Mouse (Mus musculus) heart, embryonic 11.5 days (tissue): Measurements from ENCODE around the gene Ephb1. TPM values are rescaled to one million over a fixed set of nuclear protein-coding genes. Genes with fewer than 3 reads are reported as not detected.

ENCODE experiments used
- ATAC-seq: fragments of 200-750 bp; cut with Nextera tagmentation; replicated peaks from 2 replicates; pipeline ENCODE4 v1.8.0; 2017; ENCODE audit warnings: moderate library complexity; ENCODE audit not compliant: insufficient number of reproducible peaks, low FRiP score, low TSS enrichment
- H3K27ac ChIP-seq: fragments of 300-500 bp; sonication (generic); 2 replicates; pipeline ENCODE4 v1.5.1; 2014; ENCODE audit warnings: mild to moderate bottlenecking, low read depth, low read length
- H3K27me3 ChIP-seq: fragments of 300-500 bp; sonication (generic); 2 replicates; pipeline ENCODE4 v1.6.1; 2014; ENCODE audit warnings: mild to moderate bottlenecking, low read length, mixed read lengths; ENCODE audit not compliant: control insufficient read depth, insufficient read depth
- H3K36me3 ChIP-seq: fragments of 300-500 bp; sonication (generic); 2 replicates; pipeline ENCODE4 v1.6.1; 2014; ENCODE audit warnings: mild to moderate bottlenecking, low read length, moderate library complexity, mixed read lengths; ENCODE audit not compliant: control insufficient read depth, insufficient read depth
- H3K4me1 ChIP-seq: fragments of 300-500 bp; sonication (generic); 2 replicates; pipeline ENCODE4 v1.6.1; 2014; ENCODE audit warnings: low read length; ENCODE audit not compliant: control insufficient read depth, insufficient read depth
- H3K4me2 ChIP-seq: fragments of 300-500 bp; sonication (generic); 2 replicates; pipeline ENCODE4 v1.6.1; 2014; ENCODE audit warnings: mild to moderate bottlenecking, moderate library complexity
- H3K4me3 ChIP-seq: fragments of 300-500 bp; sonication (generic); 2 replicates; pipeline ENCODE4 v1.5.1; 2014; ENCODE audit warnings: low read depth, low read length
- H3K9ac ChIP-seq: fragments of 300-500 bp; sonication (generic); 2 replicates; pipeline ENCODE4 v1.6.1; 2014; ENCODE audit warnings: mild to moderate bottlenecking, low read depth, low read length, moderate library complexity
- H3K9me3 ChIP-seq: fragments of 300-500 bp; sonication (generic); replicated peaks from 2 replicates; pipeline ENCODE4 v1.6.1; 2016; ENCODE audit warnings: low read length; ENCODE audit not compliant: control insufficient read depth
- WGBS: fragments of 180-500 bp; shearing (Covaris S2); extraction: QIAGEN DNeasy Blood & Tissue Kit; methylation state at CpG from one replicate; pipeline ENCODE4 v1.1.7; 2014; ENCODE audit not compliant: insufficient replicate concordance; 5-methylcytosine and 5-hydroxymethylcytosine counted together
- polyA plus RNA-seq: library from polyadenylated mRNA; unstranded; fragments of >200 nt; fragmentation: Nextera tagmentation; extraction: Ambion mirVana; gene quantifications from 2 replicates; pipeline ENCODE4 v1.2.1, GENCODE M21; 2014

Gene Ephb1
- polyA plus RNA-seq, 1 experiment from 2014 or later = 0.87 TPM

- H3K4me2 ChIP-seq = no peak overlapping the region
- H3K9ac ChIP-seq = no peak overlapping the region
- no peaks in the 10 kb centered on the region for H3K9me3 ChIP-seq
- no peaks in the 10 kb centered on the region; the same call in 1 of the 2 replicates for H3K27me3 ChIP-seq
- H3K4me1 ChIP-seq = no peaks in the 10 kb centered on the region
- no peaks in the 10 kb centered on the region for H3K36me3 ChIP-seq
- H3K4me3 ChIP-seq = no peak overlapping the region
- no peak overlapping the region for H3K27ac ChIP-seq
- WGBS = 51% methylated on average over 2 of the region's 2 CpGs
- no peak for ATAC-seq
These were observed 174.0 kb downstream of the Ephb1 start for GRCm38 (mm10) chr9:102180486-102180885.

GRCm38 (mm10) chr9:102180070-102180469 lies 174.4 kb downstream of the Ephb1 start:
- 80% methylated on average over 2 of the region's 2 CpGs for WGBS
- Histone ChIP-seq H3K36me3 (no peaks in the 10 kb centered on the region), H3K4me2 (no peak overlapping the region), H3K9me3 (no peaks in the 10 kb centered on the region), H3K4me1 (no peaks in the 10 kb centered on the region), H3K4me3 (no peak overlapping the region), H3K27ac (no peak overlapping the region), H3K27me3 (no peaks in the 10 kb centered on the region; the same call in 1 of the 2 replicates), H3K9ac (no peak overlapping the region)
- no peak for ATAC-seq

GRCm38 (mm10) chr9:102169706-102170105 lies 184.8 kb downstream of the Ephb1 start:
- ATAC-seq = no peak
- Histone ChIP-seq H3K4me1 (no peaks in the 10 kb centered on the region), H3K9ac (no peak overlapping the region), H3K9me3 (no peaks in the 10 kb centered on the region), H3K36me3 (no peaks in the 10 kb centered on the region), H3K27ac (no peak overlapping the region), H3K4me2 (no peak overlapping the region), H3K27me3 (peaks cover 2% of the 10 kb centered on the region; the same call in 1 of the 2 replicates), H3K4me3 (no peak overlapping the region)
- 75% methylated on average over 7 of the region's 7 CpGs for WGBS

GRCm38 (mm10) chr9:102155876-102156275 lies 198.6 kb downstream of the Ephb1 start:
- Histone ChIP-seq H3K9ac (no peak overlapping the region), H3K4me3 (no peak overlapping the region), H3K36me3 (no peaks in the 10 kb centered on the region), H3K4me1 (no peaks in the 10 kb centered on the region), H3K9me3 (no peaks in the 10 kb centered on the region), H3K27ac (no peak overlapping the region), H3K27me3 (no peaks in the 10 kb centered on the region), H3K4me2 (no peak overlapping the region)
- 75% methylated on average over 3 of the region's 3 CpGs for WGBS
- no peak for ATAC-seq

- H3K4me3 ChIP-seq = no peak overlapping the region
- 78% methylated on average over 4 of the region's 4 CpGs for WGBS
- no peak for ATAC-seq
- no peaks in the 10 kb centered on the region for H3K27me3 ChIP-seq
- no peak overlapping the region for H3K4me2 ChIP-seq
- H3K4me1 ChIP-seq = no peaks in the 10 kb centered on the region
- H3K9ac ChIP-seq = no peak overlapping the region
- H3K9me3 ChIP-seq = no peaks in the 10 kb centered on the region
- H3K36me3 ChIP-seq = no peaks in the 10 kb centered on the region
- H3K27ac ChIP-seq = no peak overlapping the region
These were observed 215.3 kb downstream of the Ephb1 start for GRCm38 (mm10) chr9:102139181-102139580.

GRCm38 (mm10) chr9:102138671-102139070 lies 215.8 kb downstream of the Ephb1 start:
- Histone ChIP-seq H3K4me2 (no peak overlapping the region), H3K27me3 (no peaks in the 10 kb centered on the region), H3K27ac (no peak overlapping the region), H3K9ac (no peak overlapping the region), H3K4me1 (no peaks in the 10 kb centered on the region), H3K36me3 (no peaks in the 10 kb centered on the region), H3K4me3 (no peak overlapping the region), H3K9me3 (no peaks in the 10 kb centered on the region)
- 93% methylated on average over 7 of the region's 7 CpGs for WGBS
- no peak for ATAC-seq

- no peak for ATAC-seq
- Histone ChIP-seq H3K9me3 (no peaks in the 10 kb centered on the region), H3K36me3 (no peaks in the 10 kb centered on the region), H3K27ac (no peak overlapping the region), H3K4me2 (no peak overlapping the region), H3K4me1 (no peaks in the 10 kb centered on the region), H3K4me3 (no peak overlapping the region), H3K27me3 (no peaks in the 10 kb centered on the region), H3K9ac (no peak overlapping the region)
These were observed 216.3 kb downstream of the Ephb1 start for GRCm38 (mm10) chr9:102138187-102138586.

GRCm38 (mm10) chr9:102130506-102130905 lies 224.0 kb downstream of the Ephb1 start:
- Histone ChIP-seq H3K4me3 (no peak overlapping the region), H3K4me1 (no peaks in the 10 kb centered on the region), H3K4me2 (no peak overlapping the region), H3K27me3 (no peaks in the 10 kb centered on the region), H3K9me3 (no peaks in the 10 kb centered on the region), H3K36me3 (no peaks in the 10 kb centered on the region), H3K9ac (no peak overlapping the region), H3K27ac (no peak overlapping the region)
- ATAC-seq = no peak

GRCm38 (mm10) chr9:102126510-102126909 lies 228.0 kb downstream of the Ephb1 start:
- Histone ChIP-seq H3K36me3 (no peaks in the 10 kb centered on the region), H3K9ac (no peak overlapping the region), H3K27ac (no peak overlapping the region), H3K4me3 (no peak overlapping the region), H3K4me2 (no peak overlapping the region), H3K9me3 (no peaks in the 10 kb centered on the region), H3K27me3 (no peaks in the 10 kb centered on the region), H3K4me1 (no peaks in the 10 kb centered on the region)
- ATAC-seq = no peak
- 63% methylated on average over 3 of the region's 3 CpGs for WGBS
